Mouse (Mus musculus) liver, embryonic 15.5 days (tissue): ENCODE results near the gene Slc2a6. TPM values are rescaled to one million over a fixed set of nuclear protein-coding genes. Genes with fewer than 3 reads are reported as not detected.

Experiments
- ATAC-seq: fragments of 200-750 bp; cut with Nextera tagmentation; 2 replicates; pipeline ENCODE4 v1.8.0; 2017; ENCODE audit warnings: moderate number of reproducible peaks, mild to moderate bottlenecking, moderate library complexity; ENCODE audit not compliant: insufficient read depth
- H3K27ac ChIP-seq: fragments of 300-500 bp; sonication (generic); replicated peaks from 2 replicates; pipeline ENCODE4 v1.5.1; 2015; ENCODE audit warnings: mild to moderate bottlenecking, inconsistent platforms
- H3K27me3 ChIP-seq: fragments of 300-500 bp; sonication (generic); 2 replicates; pipeline ENCODE4 v1.6.1; 2015; ENCODE audit warnings: mild to moderate bottlenecking, inconsistent platforms
- H3K36me3 ChIP-seq: fragments of 300-500 bp; sonication (generic); replicated peaks from 2 replicates; pipeline ENCODE4 v1.6.1; 2015; ENCODE audit warnings: moderate library complexity, mild to moderate bottlenecking, inconsistent platforms
- H3K4me1 ChIP-seq: fragments of 300-500 bp; sonication (generic); replicated peaks from 2 replicates; pipeline ENCODE4 v1.6.1; 2015; ENCODE audit warnings: inconsistent platforms
- H3K4me2 ChIP-seq: fragments of 300-500 bp; sonication (generic); 2 replicates; pipeline ENCODE4 v1.6.1; 2015; ENCODE audit warnings: moderate library complexity, mild to moderate bottlenecking, inconsistent platforms
- H3K4me3 ChIP-seq: fragments of 300-500 bp; sonication (generic); replicated peaks from 2 replicates; pipeline ENCODE4 v1.5.1; 2015; ENCODE audit warnings: mild to moderate bottlenecking, inconsistent platforms
- H3K9ac ChIP-seq: fragments of 300-500 bp; sonication (generic); 2 replicates; pipeline ENCODE4 v1.6.1; 2015; ENCODE audit warnings: moderate library complexity, mild to moderate bottlenecking, inconsistent platforms
- H3K9me3 ChIP-seq: fragments of 300-500 bp; sonication (generic); replicated peaks from 2 replicates; pipeline ENCODE4 v1.6.1; 2016; ENCODE audit warnings: inconsistent platforms
- WGBS: fragments of 180-500 bp; shearing (Covaris S2); methylation state at CpG from one replicate; pipeline ENCODE4 v1.1.7; 2015; ENCODE audit warnings: mixed read lengths; ENCODE audit not compliant: insufficient replicate concordance; 5-methylcytosine and 5-hydroxymethylcytosine counted together
- polyA plus RNA-seq: library from polyadenylated mRNA; unstranded; fragments of >200 nt; fragmentation: Nextera tagmentation; extraction: Ambion mirVana; gene quantifications from 2 replicates; pipeline ENCODE4 v1.2.1, GENCODE M21; 2015

Slc2a6 gene
- polyA plus RNA-seq, 1 experiment from 2014 or later = 0.29 TPM

DNA sequence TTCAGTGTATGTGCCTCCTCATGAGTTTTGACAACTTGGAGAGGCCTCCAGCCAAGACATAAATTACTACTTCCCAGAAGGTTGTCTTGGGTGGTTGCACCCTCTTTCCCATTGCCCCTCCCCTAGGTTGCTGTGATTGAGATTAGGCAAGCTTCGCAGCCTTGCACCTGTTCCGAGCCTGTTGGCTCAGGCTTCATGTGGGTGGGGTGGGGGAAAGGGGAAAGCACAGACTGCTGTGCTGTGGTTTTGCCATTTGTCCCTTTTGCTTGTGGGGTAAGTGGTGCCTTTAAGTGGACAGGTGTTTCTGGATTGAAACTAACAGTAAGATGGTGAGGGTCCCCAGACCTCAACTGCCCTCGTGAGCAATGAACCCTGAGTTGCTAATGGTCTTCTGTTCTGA, 8.2 kb upstream of the Slc2a6 start:
- 0 out of 2 replicates have a peak, but pooled peaks cover 1% of the 10 kb centered on the region for H3K4me1 ChIP-seq
- WGBS = 47% methylated on average over 3 of the region's 3 CpGs
- ATAC-seq = no peak

GRCm38 (mm10) chr2:27032361-27032760, 4.6 kb upstream of the Slc2a6 start:
- no peak overlapping the region for H3K4me3 ChIP-seq
- no peak overlapping the region for H3K9ac ChIP-seq
- no peaks in the 10 kb centered on the region for H3K36me3 ChIP-seq
- no peak overlapping the region for H3K27ac ChIP-seq
- no peaks in the 10 kb centered on the region for H3K9me3 ChIP-seq
- peaks cover 10% of the 10 kb centered on the region for H3K4me1 ChIP-seq
- H3K4me2 ChIP-seq = no peak overlapping the region
- no peak for ATAC-seq
- peaks cover 26% of the 10 kb centered on the region for H3K27me3 ChIP-seq
- 47% methylated on average over 2 of the region's 2 CpGs for WGBS

More for the DNA sequence above, 8.2 kb upstream of the Slc2a6 start:
- Histone ChIP-seq H3K27ac (no peak overlapping the region), H3K4me2 (no peak overlapping the region), H3K27me3 (no peaks in the 10 kb centered on the region), H3K4me3 (no peak overlapping the region), H3K36me3 (no peaks in the 10 kb centered on the region), H3K9ac (no peak overlapping the region), H3K9me3 (no peaks in the 10 kb centered on the region)

GRCm38 (mm10) chr2:27028437-27029015, 728 bp upstream of the Slc2a6 start:
- ATAC-seq = no peak
- peak overlapping the region; percentile 50 for H3K4me2 ChIP-seq
- no peak overlapping the region for H3K4me3 ChIP-seq
- WGBS = 21% methylated on average over 4 of the region's 4 CpGs
- H3K27me3 ChIP-seq = peaks cover 39% of the 10 kb centered on the region
- H3K27ac ChIP-seq = no peak overlapping the region
- peaks cover 26% of the 10 kb centered on the region for H3K4me1 ChIP-seq
- H3K9ac ChIP-seq = no peak overlapping the region
- no peaks in the 10 kb centered on the region for H3K36me3 ChIP-seq
- H3K9me3 ChIP-seq = no peaks in the 10 kb centered on the region

- Histone ChIP-seq H3K4me2 (no peak overlapping the region), H3K27ac (no peak overlapping the region), H3K4me1 (peaks cover 26% of the 10 kb centered on the region), H3K36me3 (no peaks in the 10 kb centered on the region), H3K9ac (no peak overlapping the region), H3K27me3 (peaks cover 39% of the 10 kb centered on the region), H3K4me3 (no peak overlapping the region), H3K9me3 (no peaks in the 10 kb centered on the region)
- whole genome bisulfite sequencing = 37% methylated on average over 10 of the region's 10 CpGs
- ATAC-seq = no peak
These were observed 761 bp downstream of the Slc2a6 start for GRCm38 (mm10) chr2:27026857-27027617.

GRCm38 (mm10) chr2:27026332-27026731, 1.5 kb downstream of the Slc2a6 start:
- H3K36me3 ChIP-seq = no peaks in the 10 kb centered on the region
- no peaks in the 10 kb centered on the region for H3K9me3 ChIP-seq
- no peak for ATAC-seq
- WGBS = 69% methylated on average over 3 of the region's 3 CpGs
- peaks cover 39% of the 10 kb centered on the region for H3K27me3 ChIP-seq
- H3K4me3 ChIP-seq = no peak overlapping the region
- H3K4me2 ChIP-seq = no peak overlapping the region
- peaks cover 26% of the 10 kb centered on the region for H3K4me1 ChIP-seq
- H3K27ac ChIP-seq = no peak overlapping the region
- no peak overlapping the region for H3K9ac ChIP-seq

- no peaks in the 10 kb centered on the region for H3K36me3 ChIP-seq
- H3K4me2 ChIP-seq = no peak overlapping the region
- no peak overlapping the region for H3K27ac ChIP-seq
- H3K4me1 ChIP-seq = peaks cover 26% of the 10 kb centered on the region
- WGBS = 59% methylated on average over 3 of the region's 3 CpGs
- no peak overlapping the region for H3K9ac ChIP-seq
- no peak for ATAC-seq
- no peak overlapping the region for H3K4me3 ChIP-seq
- no peaks in the 10 kb centered on the region for H3K9me3 ChIP-seq
- peaks cover 39% of the 10 kb centered on the region for H3K27me3 ChIP-seq
These were observed 2.3 kb downstream of the Slc2a6 start for GRCm38 (mm10) chr2:27025545-27025944.

GRCm38 (mm10) chr2:27024136-27024535, 3.7 kb downstream of the Slc2a6 start:
- peaks cover 30% of the 10 kb centered on the region for H3K27me3 ChIP-seq
- no peaks in the 10 kb centered on the region for H3K9me3 ChIP-seq
- 0 out of 2 replicates have a peak, but pooled peaks cover 3% of the 10 kb centered on the region for H3K36me3 ChIP-seq
- ATAC-seq = no peak
- 72% methylated on average over 14 of the region's 14 CpGs for WGBS
- peaks cover 26% of the 10 kb centered on the region for H3K4me1 ChIP-seq
- H3K27ac ChIP-seq = no peak overlapping the region
- no peak overlapping the region for H3K9ac ChIP-seq
- H3K4me2 ChIP-seq = no peak overlapping the region
- H3K4me3 ChIP-seq = no peak overlapping the region

DNA sequence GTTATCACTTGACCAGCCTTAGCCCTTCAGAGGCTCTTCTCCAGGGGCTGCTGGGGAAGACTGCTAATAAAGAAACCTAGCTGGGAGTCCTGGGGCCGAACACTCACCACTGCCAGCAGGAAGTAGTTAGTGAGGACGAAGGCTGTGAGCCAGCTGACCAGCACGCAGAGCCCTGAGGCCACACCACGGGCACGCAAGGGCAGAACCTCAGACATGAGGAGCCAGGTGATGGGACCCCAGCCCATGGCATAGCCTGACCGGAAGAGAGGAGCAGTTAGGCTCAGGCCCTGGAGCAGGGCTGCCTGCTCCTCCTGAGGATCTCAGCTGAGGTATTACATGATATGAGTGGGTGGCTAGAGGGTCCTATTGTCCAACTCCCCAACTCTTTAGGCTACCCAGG, 5.2 kb downstream of the Slc2a6 start:
- WGBS = 60% methylated on average over 6 of the region's 6 CpGs
- Histone ChIP-seq H3K9me3 (no peaks in the 10 kb centered on the region), H3K4me1 (peaks cover 18% of the 10 kb centered on the region; the same call in 1 of the 2 replicates), H3K27ac (no peak overlapping the region), H3K4me2 (no peak overlapping the region), H3K36me3 (peaks cover 9% of the 10 kb centered on the region; the same call in 1 of the 2 replicates), H3K9ac (no peak overlapping the region), H3K27me3 (peaks cover 15% of the 10 kb centered on the region), H3K4me3 (no peak overlapping the region)
- ATAC-seq = no peak

DNA sequence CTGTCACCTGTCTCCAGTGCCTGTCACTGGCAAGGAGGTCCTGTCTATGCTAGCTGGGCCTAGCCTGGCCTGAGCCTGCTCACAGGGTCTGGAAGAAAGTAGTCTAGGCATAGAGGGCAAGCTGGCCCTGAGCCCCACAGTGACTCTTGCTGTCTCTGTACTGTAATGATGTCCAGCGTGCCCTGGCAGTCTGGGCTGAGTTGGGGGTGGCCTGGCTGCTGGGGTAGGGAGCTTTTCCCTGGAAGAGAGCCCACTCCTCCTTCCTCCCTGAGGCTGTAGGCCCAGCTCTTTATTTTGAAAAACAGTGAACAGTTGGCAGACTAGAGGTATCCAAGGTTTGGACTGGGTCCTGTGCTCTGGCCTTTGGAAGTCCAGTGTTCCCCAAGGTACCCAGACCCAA, 6.7 kb downstream of the Slc2a6 start:
- no peaks in the 10 kb centered on the region for H3K27me3 ChIP-seq
- WGBS = 56% methylated on average over 1 of the region's 1 CpGs

GRCm38 (mm10) chr2:27019530-27019929, 8.3 kb downstream of the Slc2a6 start:
- WGBS = 58% methylated on average over 2 of the region's 2 CpGs
- H3K27me3 ChIP-seq = no peaks in the 10 kb centered on the region
- H3K4me2 ChIP-seq = no peak overlapping the region
- H3K4me3 ChIP-seq = no peak overlapping the region
- H3K9ac ChIP-seq = no peak overlapping the region
- no peak overlapping the region for H3K27ac ChIP-seq
- H3K36me3 ChIP-seq = peaks cover 28% of the 10 kb centered on the region
- ATAC-seq = no peak
- no peaks in the 10 kb centered on the region for H3K4me1 ChIP-seq
- no peaks in the 10 kb centered on the region for H3K9me3 ChIP-seq

More for the DNA sequence above, 6.7 kb downstream of the Slc2a6 start:
- no peak for ATAC-seq
- Histone ChIP-seq H3K4me1 (peaks cover 9% of the 10 kb centered on the region; the same call in 1 of the 2 replicates), H3K4me3 (no peak overlapping the region), H3K9me3 (no peaks in the 10 kb centered on the region), H3K4me2 (no peak overlapping the region), H3K27ac (no peak overlapping the region), H3K9ac (no peak overlapping the region), H3K36me3 (peaks cover 13% of the 10 kb centered on the region)

DNA sequence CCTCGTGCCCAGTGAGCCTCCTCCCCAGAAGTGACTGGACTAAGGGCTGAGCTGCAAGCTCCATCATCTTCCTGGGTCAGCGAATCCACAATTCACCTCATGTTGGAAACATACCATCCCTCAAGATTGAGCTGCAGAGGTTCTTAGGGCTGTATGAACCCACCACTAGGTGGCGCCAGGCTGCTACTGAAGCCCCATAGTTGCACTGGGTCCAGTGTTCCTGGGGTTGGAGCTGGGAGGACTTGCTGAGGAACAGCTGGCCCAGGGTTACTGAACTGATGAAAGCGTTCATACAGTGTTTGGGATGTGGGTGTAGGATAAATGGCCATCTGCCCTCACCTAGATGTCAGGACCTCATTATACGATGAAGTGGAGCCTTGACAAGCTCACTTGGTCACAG, 10.0 kb downstream of the Slc2a6 start:
- Histone ChIP-seq H3K4me1 (no peaks in the 10 kb centered on the region), H3K4me3 (no peak overlapping the region), H3K27me3 (no peaks in the 10 kb centered on the region), H3K9me3 (no peaks in the 10 kb centered on the region), H3K4me2 (no peak overlapping the region), H3K9ac (no peak overlapping the region), H3K36me3 (peaks cover 40% of the 10 kb centered on the region), H3K27ac (no peak overlapping the region)
- no peak; the same call in 1 of the 2 replicates for ATAC-seq
- WGBS = 36% methylated on average over 5 of the region's 5 CpGs
